Mouse (Mus musculus) small intestine, adult 10 weeks (tissue): ENCODE results near the gene Zscan10. TPM values are rescaled to one million over a fixed set of nuclear protein-coding genes. Genes with fewer than 3 reads are reported as not detected.

ENCODE experiments used
- polyA plus RNA-seq: library from polyadenylated mRNA; stranded (reverse); fragments of 350-450 nt; fragmentation: Illumina TruSeq; extraction: RNeasy Lipid Tissue Mini Kit (QIAGEN cat#74804); gene quantifications from one replicate; pipeline ENCODE4 v1.2.3, GENCODE M21; 2014; ENCODE audit warnings: low replicate concordance

Zscan10 gene
- not detected for polyA plus RNA-seq

GRCm38 (mm10) chr17:23600641-23601622 lies at the start of gene Zscan10:
Zscan10 (plus strand) TSS chr17:23600856.

DNA sequence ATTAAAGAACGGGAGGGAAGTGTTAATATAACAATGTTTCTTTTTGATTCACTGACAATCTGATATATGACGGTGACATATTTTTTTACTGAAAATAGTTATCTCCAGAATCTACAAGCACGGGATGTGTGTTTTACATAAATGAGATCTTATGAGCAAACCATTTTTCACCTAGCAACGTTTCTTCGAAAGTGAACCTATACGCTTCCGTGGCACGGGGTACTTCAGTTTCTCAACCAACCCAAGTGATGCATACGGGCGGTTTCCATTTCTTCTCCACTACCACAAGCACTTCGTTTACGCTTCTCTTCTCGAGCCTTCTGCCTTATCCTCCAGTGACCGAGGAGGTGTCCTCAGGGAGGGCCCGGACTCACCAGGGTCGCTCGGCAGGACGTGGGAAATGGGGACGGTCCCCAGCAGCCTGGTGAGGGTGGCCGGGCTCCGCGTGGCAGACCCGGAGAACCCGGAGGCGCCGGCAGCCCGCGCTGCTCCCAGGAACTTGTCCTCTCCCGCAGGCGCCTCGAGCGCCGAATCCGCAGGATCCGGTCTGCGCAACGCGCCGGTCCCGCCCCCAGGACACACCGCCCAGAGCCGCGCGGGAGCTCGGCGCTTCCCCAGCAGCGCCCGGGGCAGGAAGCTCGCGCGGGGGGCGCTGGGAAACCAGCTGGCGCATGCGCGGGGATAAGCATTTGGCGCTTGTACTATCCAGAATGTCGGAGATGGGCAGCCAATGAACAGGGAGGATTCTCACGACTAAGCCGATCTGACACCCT lies 36.9 kb upstream of the Zscan10 start, which contains the start of gene Zfp213:
TSS of gene Zfp213 (minus strand) at position 644 of the 773 bp plus-strand sequence.

DNA sequence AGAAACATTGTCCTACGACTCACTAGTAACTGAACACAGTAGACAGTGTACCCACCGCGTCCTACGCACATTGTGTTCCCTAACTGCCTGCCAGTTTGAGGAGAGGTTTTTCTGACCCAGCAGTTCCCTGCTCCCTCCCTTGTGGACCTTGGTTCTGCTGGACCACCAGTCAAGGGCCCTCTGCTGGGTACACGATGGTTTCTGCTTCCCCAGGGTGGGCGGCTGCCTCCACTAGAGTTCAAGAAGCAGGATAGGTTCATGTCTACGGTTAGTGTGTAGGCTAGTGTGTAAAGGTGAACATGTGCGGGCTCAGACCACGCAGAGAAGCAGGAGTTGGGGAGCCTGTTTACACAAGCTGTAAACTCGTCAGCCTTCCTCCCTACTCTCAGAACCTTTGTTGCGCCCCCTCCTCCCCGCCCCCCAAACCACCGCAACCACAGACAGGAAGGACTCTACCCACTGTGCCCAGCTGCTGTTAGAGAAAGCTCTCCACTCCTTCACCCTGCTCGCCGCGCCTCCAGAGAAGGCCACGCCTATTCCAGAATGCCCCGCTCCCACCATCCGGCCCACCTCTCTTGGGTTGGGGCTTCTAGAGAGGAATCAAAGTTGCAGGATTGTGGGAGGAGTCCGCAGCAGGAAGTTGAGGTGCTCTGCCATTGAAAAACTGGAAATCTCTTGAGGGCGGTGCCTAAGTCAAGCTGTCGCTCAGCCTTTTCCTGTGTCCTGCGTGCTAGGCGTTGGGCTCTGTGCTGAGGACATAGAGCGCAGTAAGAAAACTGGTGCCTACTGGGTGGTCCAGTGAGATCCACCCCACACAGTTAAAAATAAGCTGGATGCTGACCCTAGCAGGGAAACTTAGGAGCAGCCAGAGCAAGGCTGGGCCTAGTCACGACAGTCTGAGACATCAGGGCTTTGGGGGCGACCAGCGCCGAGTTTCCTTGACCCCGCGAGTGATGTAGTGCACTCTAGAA lies 1.8 kb upstream of the Zscan10 start, which contains the start of gene Zfp13:
TSS of gene Zfp13 (minus strand) at position 906 of the 971 bp plus-strand sequence.

GRCm38 (mm10) chr17:23644613-23645495 lies 44.2 kb downstream of the Zscan10 start, which contains the start of gene Mmp25:
Mmp25 (minus strand) TSS chr17:23645277.

GRCm38 (mm10) chr17:23660117-23660875 lies 59.6 kb downstream of the Zscan10 start, which contains the start of gene Bicdl2:
Bicdl2 (plus strand) TSS chr17:23660506.

Other genes with a start within 250 kb of the Zscan10 start
- not detected for gene Vmn2r116, start 216.3 kb upstream of the Zscan10 start, polyA plus RNA-seq
- gene Vmn2r117, start 121.2 kb upstream of the Zscan10 start, polyA plus RNA-seq = not detected
- gene Zfp213, start 36.6 kb upstream of the Zscan10 start, polyA plus RNA-seq = 0.33 TPM
- not detected for gene Zfp13, start 1.4 kb upstream of the Zscan10 start, polyA plus RNA-seq
- 0.82 TPM for gene Mmp25, start 44.4 kb downstream of the Zscan10 start, polyA plus RNA-seq
- gene Bicdl2, start 59.6 kb downstream of the Zscan10 start, polyA plus RNA-seq = 0.85 TPM
- gene Hcfc1r1, start 72.7 kb downstream of the Zscan10 start, polyA plus RNA-seq = 2.0 TPM
- gene Thoc6, start 73.0 kb downstream of the Zscan10 start, polyA plus RNA-seq = 3.2 TPM
- gene Tnfrsf12a, start 76.6 kb downstream of the Zscan10 start, polyA plus RNA-seq = not detected
- not detected for gene Cldn6, start 78.4 kb downstream of the Zscan10 start, polyA plus RNA-seq
- gene Cldn9, start 83.2 kb downstream of the Zscan10 start, polyA plus RNA-seq = not detected
- gene 1520401A03Rik, start 121.9 kb downstream of the Zscan10 start, polyA plus RNA-seq = not detected
- 1.6 TPM for gene Pkmyt1, start 125.5 kb downstream of the Zscan10 start, polyA plus RNA-seq
- gene Paqr4, start 140.0 kb downstream of the Zscan10 start, polyA plus RNA-seq = 6.4 TPM
- not detected for gene Kremen2, start 145.0 kb downstream of the Zscan10 start, polyA plus RNA-seq
- gene Flywch1, start 170.7 kb downstream of the Zscan10 start, polyA plus RNA-seq = 0.78 TPM
- not detected for gene Flywch2, start 185.2 kb downstream of the Zscan10 start, polyA plus RNA-seq
- gene Srrm2, start 189.7 kb downstream of the Zscan10 start, polyA plus RNA-seq = 109 TPM
- 18.9 TPM for gene Elob, start 228.3 kb downstream of the Zscan10 start, polyA plus RNA-seq
- gene Prss33, start 235.2 kb downstream of the Zscan10 start, polyA plus RNA-seq = not detected
- gene Prss32, start 243.0 kb downstream of the Zscan10 start, polyA plus RNA-seq = 6.8 TPM
- gene Prss41, start 243.3 kb downstream of the Zscan10 start, polyA plus RNA-seq = 1.1 TPM